Comparison of ENCODE assay signal across 26 mouse cellular contexts in the genomic region with DNA sequence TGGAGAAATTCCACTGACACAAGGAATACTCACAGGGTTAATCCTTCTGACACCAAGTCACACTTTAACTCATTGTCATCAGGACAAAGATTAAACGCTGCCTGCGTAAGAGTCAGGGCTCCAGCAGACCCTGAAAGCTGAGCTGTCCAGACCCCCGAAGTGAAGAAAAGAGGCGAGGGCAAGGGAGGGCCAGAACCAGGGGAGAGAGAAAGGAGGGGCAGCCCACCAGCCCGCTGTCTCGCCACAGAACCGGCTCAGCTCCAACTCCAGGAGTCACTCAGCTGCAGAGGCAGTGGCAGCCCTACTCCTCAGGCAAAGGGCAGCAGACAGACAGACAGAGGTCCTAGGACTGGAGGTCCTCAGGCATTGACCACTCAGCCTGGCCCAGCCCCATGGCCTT. TPM values are rescaled to one million over a fixed set of nuclear protein-coding genes. Genes with fewer than 3 reads are reported as not detected.
A peak's percentile ranks its signal among the peaks of the same experiment; 100 is the strongest.
DNase-seq lines count a peak whose midpoint lies in the region; ATAC-seq and TF ChIP-seq lines count a peak whose summit lies in the region.
"Had no signal": no experiment of that assay in that cellular context is flagged by ENCODE, and none has a peak within 500 bp of the region (broad histone marks: within the 10 kb centered on the region; RNA-seq: fewer than 3 reads in every experiment).

A gene (plus strand): TSS at position 136 of the 400 bp plus-strand sequence.

- H3K4me3 ChIP-seq in hindbrain, embryonic 10.5 days: no peak within 1 kb of the TSS
- H3K4me3 ChIP-seq in hindbrain, postnatal 0 days (ENCODE audit: low read length): no peak within 1 kb of the TSS
- no peak within 1 kb of the TSS for H3K4me3 ChIP-seq in neural tube, embryonic 15.5 days (replicated peaks)
- H3K4me3 ChIP-seq: embryonic facial prominence, embryonic 13.5 days; forebrain, embryonic 15.5 days; heart, adult 2 months; heart, embryonic 15.5 days; hindbrain, embryonic 15.5 days; limb, embryonic 13.5 days; lung, embryonic 15.5 days had no signal

- TF ChIP-seq CTCF in hindbrain, postnatal 0 days (IDR thresholded peaks at IDR 0.05; ENCODE audit: low read depth): no peak

- no peak within 1 kb of the TSS for H3K9ac ChIP-seq in hindbrain, postnatal 0 days (replicated peaks; ENCODE audit: low read length)
- H3K9ac ChIP-seq in neural tube, embryonic 15.5 days (replicated peaks): no peak within 1 kb of the TSS
- H3K9ac ChIP-seq: embryonic facial prominence, embryonic 13.5 days; forebrain, embryonic 15.5 days; heart, embryonic 15.5 days; hindbrain, embryonic 15.5 days; limb, embryonic 13.5 days; liver, embryonic 14.5 days; lung, embryonic 15.5 days had no signal

- H3K9me3 ChIP-seq in hindbrain, embryonic 10.5 days: no peaks in the 10 kb centered on the region
- no peaks in the 10 kb centered on the region for H3K9me3 ChIP-seq in hindbrain, postnatal 0 days (ENCODE audit: low read length)
- no peaks in the 10 kb centered on the region for H3K9me3 ChIP-seq in neural tube, embryonic 15.5 days (replicated peaks)
- H3K9me3 ChIP-seq: embryonic facial prominence, embryonic 13.5 days; forebrain, embryonic 15.5 days; heart, embryonic 15.5 days; hindbrain, embryonic 15.5 days; limb, embryonic 13.5 days; lung, embryonic 15.5 days had no signal

- no peak within 1 kb of the TSS for H3K4me2 ChIP-seq in hindbrain, postnatal 0 days (ENCODE audit: low read depth, low read length)
- no peak within 1 kb of the TSS for H3K4me2 ChIP-seq in neural tube, embryonic 15.5 days
- H3K4me2 ChIP-seq: embryonic facial prominence, embryonic 13.5 days; forebrain, embryonic 15.5 days; heart, embryonic 15.5 days; hindbrain, embryonic 15.5 days; limb, embryonic 13.5 days; lung, embryonic 15.5 days had no signal

- ATAC-seq in hindbrain, postnatal 0 days: no peak
- ATAC-seq in neural tube, embryonic 15.5 days (ENCODE audit: low FRiP score): no peak
- no peak for ATAC-seq in CD4-positive, CD25-positive, alpha-beta regulatory T cell, adult 4 months
- ATAC-seq: forebrain, embryonic 15.5 days had no signal

- WGBS in hindbrain, embryonic 10.5 days: 6% methylated on average over 7 of the region's 7 CpGs
- WGBS in hindbrain, postnatal 0 days: 5% methylated on average over 7 of the region's 7 CpGs
- WGBS in neural tube, embryonic 15.5 days: 32% methylated on average over 7 of the region's 7 CpGs

- H3K27me3 ChIP-seq in hindbrain, embryonic 10.5 days (ENCODE audit: insufficient read depth, poor library complexity, severe bottlenecking): no peaks in the 10 kb centered on the region
- H3K27me3 ChIP-seq in hindbrain, postnatal 0 days (ENCODE audit: insufficient read depth, low read length): no peaks in the 10 kb centered on the region
- H3K27me3 ChIP-seq in neural tube, embryonic 15.5 days (replicated peaks): no peaks in the 10 kb centered on the region
- H3K27me3 ChIP-seq: embryonic facial prominence, embryonic 13.5 days; forebrain, embryonic 15.5 days; hindbrain, embryonic 15.5 days; limb, embryonic 13.5 days had no signal

- peaks cover 9% of the 10 kb centered on the region for H3K4me1 ChIP-seq in hindbrain, embryonic 10.5 days (replicated peaks)
- no peaks in the 10 kb centered on the region for H3K4me1 ChIP-seq in hindbrain, postnatal 0 days (ENCODE audit: insufficient read depth, low read length)
- no peaks in the 10 kb centered on the region for H3K4me1 ChIP-seq in neural tube, embryonic 15.5 days
- H3K4me1 ChIP-seq: embryonic facial prominence, embryonic 13.5 days; forebrain, embryonic 15.5 days; heart, embryonic 15.5 days; hindbrain, embryonic 15.5 days; limb, embryonic 13.5 days; lung, embryonic 15.5 days had no signal

- no peak for DNase-seq in hindbrain, embryonic 10.5 days (ENCODE audit: low spot score)
- DNase-seq in hindbrain, postnatal 0 days (ENCODE audit: low spot score): no peak
- DNase-seq in embryo, embryonic 11 days: peak; percentile 5
- DNase-seq in kidney, adult 9 months: peak; percentile 83
- peak; percentile 40 to 67 for DNase-seq in kidney, postnatal 25 days
- DNase-seq in urinary bladder, postnatal 14 days (ENCODE audit: low spot score): no peak
- DNase-seq: adrenal gland, postnatal 14 days; cerebellum, adult 2 months; gastrocnemius, postnatal 25 days; heart, adult 2 months; retina, postnatal 1 day had no signal

- H3K27ac ChIP-seq in hindbrain, embryonic 10.5 days: peak within 1 kb of the TSS; percentile 12; the same call in 1 of the 2 replicates
- no peak within 1 kb of the TSS for H3K27ac ChIP-seq in hindbrain, postnatal 0 days
- H3K27ac ChIP-seq in neural tube, embryonic 15.5 days (replicated peaks): no peak within 1 kb of the TSS
- H3K27ac ChIP-seq: embryonic facial prominence, embryonic 13.5 days; forebrain, embryonic 15.5 days; heart, adult 2 months; heart, embryonic 15.5 days; hindbrain, embryonic 15.5 days; limb, embryonic 13.5 days; liver, embryonic 14.5 days; lung, embryonic 15.5 days; macrophage had no signal

- no peaks in the 10 kb centered on the region for H3K36me3 ChIP-seq in hindbrain, embryonic 10.5 days
- no peaks in the 10 kb centered on the region for H3K36me3 ChIP-seq in hindbrain, postnatal 0 days (ENCODE audit: insufficient read depth, low read length)
- no peaks in the 10 kb centered on the region for H3K36me3 ChIP-seq in neural tube, embryonic 15.5 days
- H3K36me3 ChIP-seq: embryonic facial prominence, embryonic 13.5 days; forebrain, embryonic 15.5 days; heart, embryonic 15.5 days; hindbrain, embryonic 15.5 days; limb, embryonic 13.5 days; lung, embryonic 15.5 days had no signal

RNA-seq across cellular contexts. Expression of the gene that starts here (rescaled TPM):
- 0.14 and 0.16 TPM in 2 replicates for polyA plus RNA-seq in hindbrain, embryonic 10.5 days (2016; fragmentation: Nextera tagmentation; extraction: Ambion mirVana)
- total RNA-seq in hindbrain, postnatal 0 days (2014; rRNA removed): 9.6 and 13.1 TPM in 2 replicates
- 8.9 and 9.8 TPM in 2 replicates for polyA plus RNA-seq in hindbrain, postnatal 0 days (2015; fragmentation: Nextera tagmentation; extraction: Ambion mirVana)
- polyA plus RNA-seq in neural tube, embryonic 15.5 days (2015; fragmentation: Nextera tagmentation; extraction: Ambion mirVana): 0.82 and 1.8 TPM in 2 replicates
- polyA plus RNA-seq in CD4-positive, CD25-positive, alpha-beta regulatory T cell, adult 4 months (2017; shearing (Covaris generic)): not detected
- total RNA-seq: adrenal gland, postnatal 14 days; CH12.LX; gastrocnemius, postnatal 25 days; heart, adult 2 months; MEL had no signal
- polyA plus RNA-seq: heart, adult 2 months; heart, embryonic 15.5 days; large intestine, adult 2 months; limb, embryonic 13.5 days; macrophage; stomach, embryonic 16.5 days; thymus, postnatal 0 days had no signal

Comparison
In these comparisons a context has a peak if more than half of its experiments do, and no peak if none do; other contexts are left out.
1. DNase-seq: peak in embryo, embryonic 11 days (single experiment), kidney, adult 9 months (single experiment) and kidney, postnatal 25 days (2 of 2); none in hindbrain, embryonic 10.5 days (single experiment), hindbrain, postnatal 0 days (single experiment) and urinary bladder, postnatal 14 days (single experiment).